Mouse (Mus musculus) MEL (cell line): ENCODE measurements at regions not wholly inside any gene's neighbourhood (a gene's known extent, or its start where the extent isn't known, plus 50 kb on each side); places are given as distances from the start of the nearest gene placed in this dataset.

ENCODE experiments used
- CHD1 ChIP-seq: IDR thresholded peaks from 2 replicates; pipeline ENCODE4 v1.6.1; 2012; ENCODE audit warnings: low read depth, mild to moderate bottlenecking, inconsistent platforms, low read length, improper control_type of control experiment
- CHD2 ChIP-seq: IDR thresholded peaks from 2 replicates; pipeline ENCODE4 v1.6.1; 2011; ENCODE audit warnings: low read length, improper control_type of control experiment
- CTCF ChIP-seq, 3 experiments: IDR thresholded peaks in 2 of 3; conservative IDR thresholded peaks in 1 of 3; 2 replicates each; pipeline ENCODE4 v1.5.1; 2011 to 2012; ENCODE audit warnings: low read length in 3 of 3, low read depth in 2 of 3, mild to moderate bottlenecking in 2 of 3, improper control_type of control experiment in 1 of 3, inconsistent platforms in 1 of 3, mixed read lengths in 1 of 3, moderate library complexity in 1 of 3; ENCODE audit not compliant: control insufficient read depth in 1 of 3, insufficient read depth in 1 of 3, poor library complexity in 1 of 3, severe bottlenecking in 1 of 3
- E2F4 ChIP-seq: IDR thresholded peaks from 2 replicates; pipeline ENCODE4 v1.6.1; 2011; ENCODE audit warnings: low read depth, low read length, improper control_type of control experiment, borderline replicate concordance
- EP300 ChIP-seq, 2 experiments: IDR thresholded peaks; 2 replicates each; pipeline ENCODE4 v1.6.1; 2011; ENCODE audit warnings: improper control_type of control experiment in 2 of 2, low read length in 2 of 2, low read depth in 1 of 2, mild to moderate bottlenecking in 1 of 2
- MAX ChIP-seq: IDR thresholded peaks from 2 replicates; pipeline ENCODE4 v1.6.1; 2011; ENCODE audit warnings: low read length, improper control_type of control experiment
- POLR2A ChIP-seq, 2 experiments: IDR thresholded peaks; 2 replicates each; pipeline ENCODE4 v1.6.1; 2011 to 2012; ENCODE audit warnings: low read length in 2 of 2, mild to moderate bottlenecking in 2 of 2, control low read depth in 1 of 2, improper control_type of control experiment in 1 of 2, low read depth in 1 of 2, moderate library complexity in 1 of 2; ENCODE audit not compliant: control insufficient read depth in 1 of 2, insufficient read depth in 1 of 2, poor library complexity in 1 of 2
- TAL1 ChIP-seq: IDR thresholded peaks from 2 replicates; pipeline ENCODE4 v1.6.1; 2012; ENCODE audit warnings: mild to moderate bottlenecking, inconsistent platforms, low read length, moderate library complexity, mixed read lengths
- TBP ChIP-seq: IDR thresholded peaks from 2 replicates; pipeline ENCODE4 v1.8.0; 2011; ENCODE audit warnings: low read depth, low read length, improper control_type of control experiment

- TF ChIP-seq E2F4 (no peak), CTCF (IDR thresholded peaks at IDR 0.05 in 2 of 3, conservative IDR thresholded peaks at IDR 0.05 in 1 of 3; ENCODE audit: control insufficient read depth in 1 of 3, insufficient read depth in 1 of 3, low read depth in 2 of 3, low read length in 3 of 3, poor library complexity in 1 of 3, severe bottlenecking in 1 of 3) (no peak), EP300 (IDR thresholded peaks at IDR 0.05; ENCODE audit: low read depth in 1 of 2, low read length in 2 of 2) (no peak), CHD2 (no peak), TBP (no peak), TAL1 (no peak), POLR2A (IDR thresholded peaks at IDR 0.05; ENCODE audit: control insufficient read depth in 1 of 2, insufficient read depth in 1 of 2, low read depth in 1 of 2, low read length in 2 of 2, poor library complexity in 1 of 2) (no peak), MAX (no peak), CHD1 (no peak)
These were observed 310.6 kb downstream of the Serpinb8 start for GRCm38 (mm10) chr1:107900449-107900848.
